Mouse (Mus musculus) small intestine, adult 10 weeks (tissue): ENCODE results near the gene Zyg11b. TPM values are rescaled to one million over a fixed set of nuclear protein-coding genes. Genes with fewer than 3 reads are reported as not detected.

Experiments used
- polyA plus RNA-seq: library from polyadenylated mRNA; stranded (reverse); fragments of 350-450 nt; fragmentation: Illumina TruSeq; extraction: RNeasy Lipid Tissue Mini Kit (QIAGEN cat#74804); gene quantifications from one replicate; pipeline ENCODE4 v1.2.3, GENCODE M21; 2014; ENCODE audit warnings: low replicate concordance

Gene Zyg11b
- 37.2 TPM for polyA plus RNA-seq

DNA sequence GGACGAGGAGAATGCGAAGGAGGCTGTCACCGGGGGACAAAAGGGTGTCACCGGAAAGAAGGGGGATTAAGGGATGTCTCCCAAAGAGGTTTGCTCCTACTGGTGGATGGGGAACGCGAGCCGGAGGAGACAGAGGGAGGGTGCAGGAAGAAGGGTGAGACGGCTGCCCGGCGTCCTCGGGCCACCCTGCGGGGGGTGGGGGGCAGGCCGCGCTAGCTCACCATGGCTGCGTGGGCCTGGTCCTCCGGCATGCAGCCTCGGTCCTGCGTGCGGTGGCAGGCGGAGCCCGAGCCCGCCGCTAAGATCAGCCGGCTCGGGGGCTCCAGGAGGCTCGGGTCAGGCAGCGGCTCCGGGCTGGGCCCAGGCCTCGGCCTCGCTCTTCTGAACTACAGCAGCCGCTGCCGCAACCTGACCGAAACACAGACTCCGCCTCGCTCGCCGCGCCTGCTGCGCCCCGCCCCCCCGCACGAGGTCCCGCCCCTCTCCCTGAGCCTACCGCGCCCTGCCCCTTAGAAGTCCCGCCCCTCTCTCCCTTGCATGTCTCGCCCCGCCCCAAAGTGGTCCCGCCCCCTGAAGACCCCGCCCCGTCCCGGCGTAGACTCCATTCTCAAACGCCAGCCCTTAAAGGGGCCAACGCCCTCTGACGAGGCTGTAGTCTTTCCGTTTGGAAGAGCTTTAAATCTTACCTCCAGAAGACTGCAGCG, at the start of gene Zyg11b:
Gene Zyg11b (minus strand): TSS at position 427 of the 704 bp plus-strand sequence.

DNA sequence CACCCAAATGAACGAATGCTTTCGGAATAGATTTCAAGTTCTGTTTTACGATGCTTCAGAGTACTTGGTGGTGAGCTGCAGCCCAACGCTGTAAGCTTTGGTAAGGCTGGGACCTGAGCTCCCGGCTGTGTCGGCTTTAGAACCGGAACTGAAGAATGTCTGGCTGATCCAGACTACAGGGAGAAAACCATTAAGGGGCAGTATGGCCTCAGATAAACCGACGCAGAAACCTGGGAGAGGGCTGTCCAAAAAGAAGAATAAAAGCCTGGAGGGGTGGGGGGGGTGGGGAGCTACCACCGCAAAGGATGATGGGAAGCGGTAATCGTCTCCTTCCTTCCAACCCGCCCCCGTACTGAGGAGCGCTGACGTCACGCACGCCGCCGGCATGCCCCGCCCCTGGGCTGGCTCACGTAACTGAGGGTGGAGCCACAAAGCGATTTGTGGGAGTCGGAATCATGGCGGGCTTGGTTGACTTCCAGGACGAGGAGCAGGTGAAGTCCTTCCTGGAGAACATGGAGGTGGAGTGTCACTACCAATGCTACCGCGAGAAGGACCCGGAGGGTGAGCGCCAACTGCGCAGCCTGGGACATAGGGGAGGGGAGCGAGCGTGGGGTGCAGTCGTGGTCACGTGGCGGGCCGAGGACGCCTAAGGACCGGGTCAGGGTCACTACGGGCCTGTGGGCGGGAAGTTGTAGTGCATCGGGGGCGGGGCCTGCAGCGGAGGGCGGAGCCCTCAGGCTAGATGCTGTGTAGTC, 27.0 kb upstream of the Zyg11b start, which contains the start of gene Coa7:
Gene Coa7 (plus strand): TSS at position 411 of the 755 bp plus-strand sequence.

DNA sequence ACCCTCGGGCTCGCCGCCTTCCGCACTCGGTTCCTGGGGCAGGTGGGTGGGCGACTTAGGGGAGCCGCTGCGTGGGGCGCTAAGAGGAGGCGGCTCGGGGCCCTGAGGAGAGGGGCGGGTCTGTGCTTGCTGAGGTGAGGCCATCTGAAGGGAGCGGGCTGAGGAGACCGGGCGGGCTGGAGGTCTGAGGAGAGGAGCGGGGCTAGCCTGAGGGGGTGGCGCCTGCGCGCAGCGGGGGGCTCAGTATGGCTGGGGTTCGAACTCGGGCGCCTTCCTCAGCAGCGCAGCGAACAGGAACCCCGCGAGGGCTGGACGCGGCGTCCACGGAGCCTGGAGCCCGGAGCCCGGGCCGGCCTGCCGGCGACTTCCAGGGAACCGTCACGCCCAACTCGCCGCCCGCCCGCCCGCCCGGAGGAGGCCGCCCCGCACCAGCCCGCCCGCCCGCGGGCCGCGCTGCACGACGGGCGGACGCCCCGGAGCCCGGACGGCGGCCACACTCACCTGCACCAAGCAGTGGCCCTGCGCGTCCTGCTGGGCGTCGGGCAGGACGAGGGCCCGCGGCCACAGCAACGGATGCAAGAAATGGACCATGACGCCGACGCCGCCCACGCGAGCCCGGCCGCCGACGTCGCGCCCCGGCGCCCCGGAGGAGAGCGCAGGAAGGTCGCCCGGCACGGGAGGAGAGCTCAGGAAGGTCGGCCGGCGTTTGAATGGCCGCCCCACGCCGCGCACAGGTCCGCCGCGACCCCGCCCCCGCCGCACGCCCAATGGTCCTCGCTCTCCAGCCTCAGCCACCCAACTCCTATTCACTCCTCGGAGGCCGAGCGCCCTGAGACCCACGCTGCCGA, 83.3 kb downstream of the Zyg11b start, which contains the start of gene Zyg11a:
Gene Zyg11a (minus strand): TSS at position 717 of the 848 bp plus-strand sequence.

Other genes with a start within 250 kb of the Zyg11b start
- gene Podn, start 204.7 kb downstream of the Zyg11b start, polyA plus RNA-seq = 6.1 TPM
- 1,645 TPM for gene Scp2, start 156.1 kb downstream of the Zyg11b start, polyA plus RNA-seq
- gene Echdc2, start 135.7 kb downstream of the Zyg11b start, polyA plus RNA-seq = 9.0 TPM
- gene Zyg11a, start 83.0 kb downstream of the Zyg11b start, polyA plus RNA-seq = 1.5 TPM
- 10.7 TPM for gene Coa7, start 27.0 kb upstream of the Zyg11b start, polyA plus RNA-seq
- gene Shisal2a, start 82.3 kb upstream of the Zyg11b start, polyA plus RNA-seq = not detected
- gene Gpx7, start 105.9 kb upstream of the Zyg11b start, polyA plus RNA-seq = not detected
- gene Tut4, start 158.3 kb upstream of the Zyg11b start, polyA plus RNA-seq = 19.3 TPM